Mouse (Mus musculus) spleen, adult 18-20 months (tissue): ENCODE results near the gene Bckdhb.
"Not testable (repeated sequence)": the region's sequence is repeated elsewhere in the genome, so short reads cannot be mapped to it uniquely, and the experiment has no call there.

Source experiments
- DNase-seq, 2 experiments: peaks; one replicate each; pipeline ENCODE4 v3.0.0; 2022; ENCODE audit warnings: mixed read lengths in 2 of 2

Gene Bckdhb

GRCm38 (mm10) chr9:83924878-83925687, at the start of gene Bckdhb:
Bckdhb (plus strand) TSS chr9:83925145.
- peak; percentile 88 to 94 for DNase-seq

GRCm38 (mm10) chr9:83882191-83882590, 42.8 kb upstream of the Bckdhb start:
- no peak for DNase-seq

DNA sequence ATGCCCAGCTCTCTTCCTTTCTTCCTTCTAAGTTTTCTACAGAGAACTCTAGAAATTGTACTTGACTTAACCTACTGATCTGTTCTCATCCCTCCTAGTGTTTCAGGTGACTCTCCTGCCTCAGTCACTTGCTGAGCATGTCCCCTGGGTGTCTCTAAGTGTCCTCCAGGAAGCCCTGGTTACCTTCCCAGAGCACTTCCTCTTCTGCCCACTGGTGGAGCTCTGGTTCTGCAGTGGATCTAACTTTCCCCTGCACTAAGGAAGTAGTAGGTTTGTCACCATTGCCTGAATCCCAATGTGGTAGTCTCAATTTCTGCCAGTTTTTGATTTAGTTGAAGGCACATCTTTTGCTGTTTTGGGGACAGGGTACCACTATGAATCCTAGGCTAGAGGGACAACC, 38.8 kb upstream of the Bckdhb start:
- no peak for DNase-seq

DNA sequence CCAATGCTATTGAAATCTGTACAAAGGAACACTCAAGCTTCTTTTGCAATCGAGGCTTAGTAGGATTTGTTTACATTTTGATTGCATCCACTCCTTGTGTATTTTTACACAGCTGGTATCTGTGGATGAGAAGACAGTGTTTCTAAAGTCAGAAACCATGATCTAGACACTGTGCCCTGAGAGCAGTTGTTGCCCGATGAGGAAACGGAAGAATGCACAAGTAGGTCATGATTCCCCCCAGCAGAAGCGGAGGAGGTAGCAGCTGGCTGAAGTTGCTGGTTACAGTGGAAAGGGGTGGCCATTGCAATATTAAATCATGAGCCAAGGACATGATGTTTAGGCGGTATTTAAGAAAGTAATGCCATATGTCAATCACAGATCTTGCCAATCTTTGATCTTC, 36.7 kb upstream of the Bckdhb start:
- no peak for DNase-seq

GRCm38 (mm10) chr9:83893073-83893472, 31.9 kb upstream of the Bckdhb start:
- no peak for DNase-seq

- DNase-seq, result no peak
Measured at GRCm38 (mm10) chr9:83893767-83894330, 31.1 kb upstream of the Bckdhb start.

DNA sequence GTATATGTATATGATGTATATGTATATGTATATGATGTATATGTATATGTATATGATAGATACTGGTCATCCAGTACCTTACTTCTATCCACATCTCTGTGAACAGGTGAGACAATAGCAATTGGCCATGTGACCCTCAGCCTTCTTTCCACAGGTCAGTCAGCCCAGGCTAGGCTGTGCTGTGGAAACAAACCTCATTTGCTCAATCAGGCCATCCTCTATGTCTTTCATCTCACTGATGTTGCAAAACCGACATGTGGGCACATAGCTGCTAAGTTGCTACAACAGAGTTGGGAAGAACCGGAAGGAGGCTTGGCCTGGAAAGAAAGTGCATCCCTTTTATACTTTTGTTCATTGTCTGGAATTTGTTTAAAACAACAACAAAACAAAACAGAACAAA, 22.9 kb upstream of the Bckdhb start:
- DNase-seq, result no peak

GRCm38 (mm10) chr9:83905820-83906219, 19.1 kb upstream of the Bckdhb start:
- no peak for DNase-seq

DNA sequence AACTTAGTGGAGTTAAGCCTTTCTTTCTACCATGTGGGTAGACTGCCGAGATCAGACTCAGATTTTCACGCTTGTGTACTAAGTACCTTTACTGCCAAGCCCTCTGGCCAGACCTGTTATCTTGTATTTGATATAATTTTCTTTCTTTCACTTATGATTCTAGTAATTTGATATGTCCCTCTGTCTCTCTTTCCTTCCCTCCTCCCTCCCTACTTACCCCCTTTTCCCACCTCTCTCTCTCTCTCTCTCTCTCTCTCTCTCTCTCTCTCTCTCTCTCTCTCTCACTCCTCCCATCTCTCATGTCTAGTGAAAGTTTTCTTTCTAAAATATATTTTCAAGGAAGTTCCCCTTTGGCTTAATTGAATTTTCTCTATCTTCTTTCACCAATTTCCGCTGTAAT, 17.9 kb upstream of the Bckdhb start:
- DNase-seq, result no peak

GRCm38 (mm10) chr9:83909836-83910235, 15.1 kb upstream of the Bckdhb start:
- DNase-seq, result no peak

- no peak for DNase-seq
Measured at GRCm38 (mm10) chr9:83910926-83911325, 14.0 kb upstream of the Bckdhb start.

- no peak for DNase-seq
Measured at GRCm38 (mm10) chr9:83922076-83922475, 2.9 kb upstream of the Bckdhb start.

GRCm38 (mm10) chr9:83924356-83924755, 589 bp upstream of the Bckdhb start:
- DNase-seq, result no peak

- DNase-seq, result no peak
Measured at GRCm38 (mm10) chr9:83925688-83926041, 720 bp downstream of the Bckdhb start.

- no peak for DNase-seq
Measured at GRCm38 (mm10) chr9:83926302-83926701, 1.4 kb downstream of the Bckdhb start.

DNA sequence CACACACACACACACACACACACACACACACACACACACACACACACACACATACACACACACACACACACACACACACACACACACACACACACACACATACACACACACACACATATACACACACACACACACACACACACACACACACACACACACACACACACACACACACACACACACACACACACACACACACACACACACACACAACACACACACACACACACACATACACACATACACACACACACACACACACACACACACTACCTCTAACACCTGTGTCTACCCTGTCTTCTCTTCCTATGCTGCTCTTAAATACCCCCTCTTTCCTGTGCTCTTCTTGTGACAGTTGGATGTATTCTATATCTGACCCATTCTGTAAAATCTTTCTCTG, 14.6 kb downstream of the Bckdhb start:
- not testable (repeated sequence) for DNase-seq

GRCm38 (mm10) chr9:83940016-83940415, 15.1 kb downstream of the Bckdhb start:
- DNase-seq, result no peak

DNA sequence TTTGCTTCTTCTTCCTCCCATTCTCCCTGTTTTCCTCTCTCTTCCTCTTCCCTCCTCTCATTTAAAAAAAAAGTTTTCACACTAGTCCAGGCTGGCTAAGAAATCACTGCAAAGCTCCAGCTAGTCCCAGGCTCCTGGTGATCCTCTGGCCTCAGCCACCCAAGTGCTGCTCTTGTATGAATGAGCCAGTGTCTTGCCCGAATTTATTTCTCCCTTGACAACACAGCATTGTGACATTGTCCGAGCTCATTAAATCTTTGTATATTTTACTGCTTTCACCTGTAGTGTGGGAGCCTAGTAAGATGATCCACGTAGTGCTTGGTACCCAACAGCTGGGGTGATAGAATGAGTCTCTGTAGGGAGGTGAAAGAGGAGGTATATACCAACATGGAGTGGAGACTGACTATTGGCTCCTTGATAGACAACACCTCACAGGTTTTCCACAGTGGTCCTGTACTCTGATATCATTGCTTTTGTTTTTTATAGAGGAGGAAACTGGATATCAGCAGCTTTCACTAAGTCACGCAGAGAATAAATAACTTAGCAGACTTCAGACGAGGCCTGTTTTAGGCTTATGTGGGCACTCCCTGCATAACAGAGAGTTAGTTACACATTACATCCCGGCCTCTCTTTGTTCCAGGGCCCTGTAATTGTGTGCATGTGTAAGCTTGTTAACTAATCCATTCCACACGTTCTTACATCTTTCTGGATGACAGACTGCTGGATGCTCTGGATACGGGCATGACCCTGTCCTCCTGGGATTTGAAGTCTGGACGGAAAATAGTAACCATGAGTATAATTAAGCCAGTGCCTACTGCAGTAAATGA, 15.8 kb downstream of the Bckdhb start:
- DNase-seq, result no peak

GRCm38 (mm10) chr9:83951336-83951735, 26.4 kb downstream of the Bckdhb start:
- DNase-seq, result no peak

GRCm38 (mm10) chr9:83956632-83957314, 31.8 kb downstream of the Bckdhb start:
- DNase-seq, result peak; percentile 50 to 73

DNA sequence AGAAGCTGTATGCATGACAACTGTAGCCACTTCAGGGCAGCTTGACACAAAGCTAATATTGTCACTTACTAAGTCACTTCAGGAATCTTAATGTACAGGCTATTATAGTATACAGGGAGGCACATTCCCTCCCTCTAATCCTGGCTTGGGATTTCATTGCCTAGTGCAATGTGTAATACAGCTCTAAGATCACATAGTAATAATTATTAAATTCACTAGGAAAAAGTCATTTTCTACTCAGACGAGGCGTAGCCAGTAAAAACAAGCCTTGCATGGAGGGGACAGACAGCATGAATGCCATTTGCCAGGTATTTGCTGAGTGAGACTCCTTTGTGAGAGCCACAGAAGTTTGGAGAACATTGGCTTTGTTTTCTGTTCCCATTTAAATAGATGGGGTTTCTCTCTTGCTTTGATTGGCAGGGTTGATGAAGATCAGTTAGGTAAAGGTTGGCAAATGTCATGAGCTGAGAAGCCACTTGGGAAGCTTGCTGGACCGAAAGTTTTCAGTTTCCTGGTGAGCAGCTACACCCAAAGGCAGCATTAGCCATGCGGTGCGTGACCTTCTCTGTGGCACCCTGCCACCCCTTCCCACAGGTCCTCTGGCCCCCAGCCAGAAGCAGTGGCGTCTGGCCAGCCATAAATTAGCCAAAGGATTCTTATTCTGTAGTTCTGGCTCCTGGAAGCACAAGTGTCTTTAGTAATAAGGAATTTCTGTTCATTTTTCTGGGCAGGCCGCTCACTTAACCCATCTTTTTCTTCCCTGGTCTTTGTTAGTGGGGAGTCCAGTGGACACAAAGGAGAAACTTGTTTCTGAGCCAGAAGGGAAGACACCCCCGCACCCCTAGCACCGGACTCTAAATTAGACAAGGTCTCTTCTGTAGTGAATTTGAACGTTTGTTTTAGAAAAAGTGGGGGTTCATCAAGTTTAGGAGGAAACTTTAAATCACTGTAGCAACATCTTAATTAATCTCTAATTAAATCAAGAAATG, 37.4 kb downstream of the Bckdhb start:
- DNase-seq, result no peak

DNA sequence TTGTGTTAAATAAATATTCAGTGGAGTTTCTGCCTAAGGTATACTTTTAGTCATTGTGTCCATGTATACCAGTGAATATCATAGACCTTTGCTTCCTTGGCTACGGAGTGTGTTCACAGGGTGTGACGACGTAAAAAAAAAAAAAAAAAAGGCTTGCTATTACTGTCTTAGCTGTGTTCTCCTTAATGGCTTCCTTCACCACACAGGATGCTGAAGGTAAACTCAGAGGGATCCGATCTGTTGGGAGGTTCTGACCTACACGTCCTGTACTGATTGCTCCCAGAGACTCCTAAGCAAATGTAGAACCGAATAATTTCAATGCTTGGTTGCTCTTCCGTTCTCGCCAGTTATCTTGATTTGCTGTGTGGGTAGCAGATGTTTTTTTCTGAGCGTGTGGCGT, 38.4 kb downstream of the Bckdhb start:
- DNase-seq, result no peak
